Mouse (Mus musculus) heart, embryonic 10.5 days (tissue): Measurements from ENCODE around the gene Cisd3. TPM values are rescaled to one million over a fixed set of nuclear protein-coding genes. Genes with fewer than 3 reads are reported as not detected.

Source experiments
- DNase-seq: peaks from one replicate; pipeline ENCODE4 v3.0.0-alpha.2; 2017; ENCODE audit warnings: low spot score
- H3K27ac ChIP-seq: fragments of 300-500 bp; sonication (generic); 2 replicates; pipeline ENCODE4 v1.5.1; 2016; ENCODE audit warnings: mild to moderate bottlenecking
- H3K27me3 ChIP-seq: fragments of 300-500 bp; sonication (generic); 2 replicates; pipeline ENCODE4 v1.6.1; 2016; ENCODE audit warnings: mild to moderate bottlenecking; ENCODE audit not compliant: poor library complexity, insufficient read depth, severe bottlenecking
- H3K36me3 ChIP-seq: fragments of 300-500 bp; sonication (generic); 2 replicates; pipeline ENCODE4 v1.6.1; 2016; ENCODE audit warnings: mild to moderate bottlenecking, moderate library complexity
- H3K4me1 ChIP-seq: fragments of 300-500 bp; sonication (generic); 2 replicates; pipeline ENCODE4 v1.6.1; 2016; ENCODE audit warnings: mild to moderate bottlenecking
- H3K4me3 ChIP-seq: fragments of 300-500 bp; sonication (generic); 2 replicates; pipeline ENCODE4 v1.5.1; 2016; ENCODE audit warnings: mild to moderate bottlenecking, moderate library complexity
- H3K9me3 ChIP-seq: fragments of 300-500 bp; sonication (generic); 2 replicates; pipeline ENCODE4 v1.6.1; 2016; ENCODE audit warnings: mild to moderate bottlenecking, moderate library complexity
- WGBS: fragments of 180-500 bp; shearing (Covaris S2); methylation state at CpG from one replicate; pipeline ENCODE4 v1.1.7; 2016; 5-methylcytosine and 5-hydroxymethylcytosine counted together
- polyA plus RNA-seq: library from polyadenylated mRNA; unstranded; fragments of >200 nt; fragmentation: Nextera tagmentation; extraction: Ambion mirVana; gene quantifications from 2 replicates; pipeline ENCODE4 v1.2.1, GENCODE M21; 2016

Gene Cisd3
- polyA plus RNA-seq, 1 experiment from 2014 or later: 49.8 TPM

GRCm38 (mm10) chr11:97711200-97711900 is 25.7 kb downstream of the Cisd3 start:
- no peaks in the 10 kb centered on the region for H3K27me3 ChIP-seq
- no peak for DNase-seq
- H3K9me3 ChIP-seq: no peaks in the 10 kb centered on the region
- no peak overlapping the region for H3K27ac ChIP-seq
- H3K36me3 ChIP-seq: peaks cover 80% of the 10 kb centered on the region
- H3K4me1 ChIP-seq: peaks cover 11% of the 10 kb centered on the region
- no peak overlapping the region for H3K4me3 ChIP-seq
- WGBS: 82% methylated on average over 13 of the region's 13 CpGs

- H3K4me3 ChIP-seq: no peak overlapping the region
- no peak for DNase-seq
- H3K36me3 ChIP-seq: peaks cover 75% of the 10 kb centered on the region
- H3K27ac ChIP-seq: no peak overlapping the region
- H3K4me1 ChIP-seq: peaks cover 12% of the 10 kb centered on the region
- WGBS: 92% methylated on average over 15 of the region's 15 CpGs
- no peaks in the 10 kb centered on the region for H3K27me3 ChIP-seq
- no peaks in the 10 kb centered on the region for H3K9me3 ChIP-seq
Observed at GRCm38 (mm10) chr11:97712286-97712685, 26.7 kb downstream of the Cisd3 start.

GRCm38 (mm10) chr11:97713896-97714295 is 28.3 kb downstream of the Cisd3 start:
- H3K4me3 ChIP-seq: no peak overlapping the region
- no peak overlapping the region for H3K27ac ChIP-seq
- no peaks in the 10 kb centered on the region for H3K9me3 ChIP-seq
- DNase-seq: no peak
- peaks cover 20% of the 10 kb centered on the region for H3K4me1 ChIP-seq
- H3K36me3 ChIP-seq: peaks cover 74% of the 10 kb centered on the region
- no peaks in the 10 kb centered on the region for H3K27me3 ChIP-seq
- 82% methylated on average over 8 of the region's 8 CpGs for WGBS

GRCm38 (mm10) chr11:97714356-97714755 is 28.7 kb downstream of the Cisd3 start:
- Histone ChIP-seq H3K9me3 (no peaks in the 10 kb centered on the region), H3K27me3 (no peaks in the 10 kb centered on the region), H3K4me3 (no peak overlapping the region), H3K27ac (no peak overlapping the region), H3K36me3 (peaks cover 74% of the 10 kb centered on the region), H3K4me1 (peaks cover 24% of the 10 kb centered on the region)
- 97% methylated on average over 3 of the region's 3 CpGs for WGBS
- DNase-seq: no peak

- Histone ChIP-seq H3K4me1 (peaks cover 25% of the 10 kb centered on the region), H3K4me3 (no peak overlapping the region), H3K36me3 (peaks cover 80% of the 10 kb centered on the region), H3K27ac (no peak overlapping the region), H3K9me3 (no peaks in the 10 kb centered on the region), H3K27me3 (no peaks in the 10 kb centered on the region)
- no peak for DNase-seq
- WGBS: 88% methylated on average over 14 of the region's 14 CpGs
Observed at GRCm38 (mm10) chr11:97714784-97715760, 29.4 kb downstream of the Cisd3 start.

- Histone ChIP-seq H3K27me3 (no peaks in the 10 kb centered on the region), H3K27ac (no peak overlapping the region), H3K9me3 (no peaks in the 10 kb centered on the region), H3K36me3 (peaks cover 86% of the 10 kb centered on the region), H3K4me3 (no peak overlapping the region), H3K4me1 (peaks cover 25% of the 10 kb centered on the region)
- 70% methylated on average over 8 of the region's 8 CpGs for WGBS
- DNase-seq: no peak
Observed at GRCm38 (mm10) chr11:97716021-97716420, 30.4 kb downstream of the Cisd3 start.

GRCm38 (mm10) chr11:97717369-97718280 is 32.0 kb downstream of the Cisd3 start:
- WGBS: 82% methylated on average over 26 of the region's 26 CpGs
- no peaks in the 10 kb centered on the region for H3K9me3 ChIP-seq
- no peaks in the 10 kb centered on the region for H3K27me3 ChIP-seq
- H3K4me1 ChIP-seq: peaks cover 25% of the 10 kb centered on the region
- H3K27ac ChIP-seq: peak overlapping the region; percentile 18; the same call in 1 of the 2 replicates
- DNase-seq: no peak
- H3K4me3 ChIP-seq: no peak overlapping the region
- H3K36me3 ChIP-seq: peaks cover 86% of the 10 kb centered on the region

GRCm38 (mm10) chr11:97718281-97718860 is 32.7 kb downstream of the Cisd3 start:
- Histone ChIP-seq H3K36me3 (peaks cover 86% of the 10 kb centered on the region), H3K27ac (no peak overlapping the region), H3K4me1 (peaks cover 25% of the 10 kb centered on the region), H3K27me3 (no peaks in the 10 kb centered on the region), H3K4me3 (no peak overlapping the region), H3K9me3 (no peaks in the 10 kb centered on the region)
- no peak for DNase-seq
- 68% methylated on average over 15 of the region's 15 CpGs for WGBS

- Histone ChIP-seq H3K36me3 (peaks cover 86% of the 10 kb centered on the region), H3K27ac (no peak overlapping the region), H3K9me3 (no peaks in the 10 kb centered on the region), H3K27me3 (no peaks in the 10 kb centered on the region), H3K4me3 (no peak overlapping the region), H3K4me1 (peaks cover 25% of the 10 kb centered on the region)
- DNase-seq: no peak
- WGBS: 73% methylated on average over 4 of the region's 4 CpGs
Observed at GRCm38 (mm10) chr11:97719041-97719440, 33.4 kb downstream of the Cisd3 start.

- WGBS: 90% methylated on average over 4 of the region's 4 CpGs
- peaks cover 95% of the 10 kb centered on the region for H3K36me3 ChIP-seq
- no peak overlapping the region for H3K27ac ChIP-seq
- no peaks in the 10 kb centered on the region for H3K27me3 ChIP-seq
- H3K4me1 ChIP-seq: peaks cover 14% of the 10 kb centered on the region
- H3K4me3 ChIP-seq: no peak overlapping the region
- H3K9me3 ChIP-seq: no peaks in the 10 kb centered on the region
- DNase-seq: no peak
Observed at GRCm38 (mm10) chr11:97721338-97721737, 35.7 kb downstream of the Cisd3 start.

- H3K4me3 ChIP-seq: no peak overlapping the region
- no peaks in the 10 kb centered on the region for H3K9me3 ChIP-seq
- no peaks in the 10 kb centered on the region for H3K27me3 ChIP-seq
- WGBS: 69% methylated on average over 7 of the region's 7 CpGs
- peaks cover 95% of the 10 kb centered on the region for H3K36me3 ChIP-seq
- no peak overlapping the region for H3K27ac ChIP-seq
- peaks cover 10% of the 10 kb centered on the region for H3K4me1 ChIP-seq
- DNase-seq: no peak
Observed at GRCm38 (mm10) chr11:97723709-97724108, 38.1 kb downstream of the Cisd3 start.

- H3K27me3 ChIP-seq: no peaks in the 10 kb centered on the region
- H3K36me3 ChIP-seq: peaks cover 84% of the 10 kb centered on the region
- no peak for DNase-seq
- H3K27ac ChIP-seq: no peak overlapping the region
- no peaks in the 10 kb centered on the region for H3K9me3 ChIP-seq
- peaks cover 13% of the 10 kb centered on the region for H3K4me1 ChIP-seq
- 68% methylated on average over 7 of the region's 7 CpGs for WGBS
- H3K4me3 ChIP-seq: no peak overlapping the region
Observed at GRCm38 (mm10) chr11:97728311-97728710, 42.7 kb downstream of the Cisd3 start.
